Mouse (Mus musculus) cerebellum, postnatal 25 days (tissue): Measurements from ENCODE around the gene Map6.
A peak's percentile ranks its signal among the peaks of the same experiment; 100 is the strongest.

Experiments used
- DNase-seq, 2 experiments: peaks; one replicate each; pipeline ENCODE4 v3.0.0; 2021; ENCODE audit warnings: mixed read lengths in 2 of 2

The Map6 gene

GRCm38 (mm10) chr7:99267251-99267896, at the start of gene Map6:
Gene Map6, plus strand, starts transcription at chr7:99267447.
- peak; percentile 81 for DNase-seq

GRCm38 (mm10) chr7:99224225-99224624, 43.0 kb upstream of the Map6 start:
- peak in 1 of 2 experiments; percentile 17 for DNase-seq

GRCm38 (mm10) chr7:99224648-99225190, 42.5 kb upstream of the Map6 start:
- DNase-seq = no peak

GRCm38 (mm10) chr7:99225421-99225820, 41.8 kb upstream of the Map6 start:
- no peak for DNase-seq

- no peak for DNase-seq
These were observed 40.6 kb upstream of the Map6 start for GRCm38 (mm10) chr7:99226662-99227061.

GRCm38 (mm10) chr7:99227267-99227666, 40.0 kb upstream of the Map6 start:
- no peak for DNase-seq

GRCm38 (mm10) chr7:99228825-99229224, 38.4 kb upstream of the Map6 start:
- no peak for DNase-seq

- DNase-seq = peak; percentile 21 to 50
These were observed 37.8 kb upstream of the Map6 start for GRCm38 (mm10) chr7:99229411-99229810.

- DNase-seq = no peak
These were observed 37.0 kb upstream of the Map6 start for GRCm38 (mm10) chr7:99230061-99230747.

GRCm38 (mm10) chr7:99232571-99232970, 34.7 kb upstream of the Map6 start:
- DNase-seq = no peak

GRCm38 (mm10) chr7:99234916-99235315, 32.3 kb upstream of the Map6 start:
- DNase-seq = no peak

GRCm38 (mm10) chr7:99235657-99236056, 31.6 kb upstream of the Map6 start:
- DNase-seq = no peak

- DNase-seq = no peak
These were observed 30.2 kb upstream of the Map6 start for GRCm38 (mm10) chr7:99236888-99237660.

- DNase-seq = no peak
These were observed 28.8 kb upstream of the Map6 start, which contains the start of gene Mogat2 for GRCm38 (mm10) chr7:99238417-99238816. Gene Mogat2, minus strand, starts transcription at chr7:99238619.

GRCm38 (mm10) chr7:99242097-99242496, 25.1 kb upstream of the Map6 start:
- no peak for DNase-seq

- DNase-seq = no peak
These were observed 19.0 kb upstream of the Map6 start for GRCm38 (mm10) chr7:99248157-99248742.

- no peak for DNase-seq
These were observed 18.2 kb upstream of the Map6 start for GRCm38 (mm10) chr7:99248906-99249581.

- DNase-seq = peak; percentile 57 to 65
These were observed 17.7 kb upstream of the Map6 start for GRCm38 (mm10) chr7:99249582-99249911.

- no peak for DNase-seq
These were observed 16.9 kb upstream of the Map6 start for GRCm38 (mm10) chr7:99250386-99250785.

GRCm38 (mm10) chr7:99255006-99255405, 12.2 kb upstream of the Map6 start:
- DNase-seq = no peak

GRCm38 (mm10) chr7:99261900-99262299, 5.3 kb upstream of the Map6 start:
- no peak for DNase-seq

- no peak for DNase-seq
These were observed 3.7 kb upstream of the Map6 start for GRCm38 (mm10) chr7:99263509-99263908.

GRCm38 (mm10) chr7:99264597-99264996, 2.6 kb upstream of the Map6 start:
- no peak for DNase-seq
